Mouse (Mus musculus) ES-E14 (cell line): ENCODE data around the gene Castor1. TPM values are rescaled to one million over a fixed set of nuclear protein-coding genes. Genes with fewer than 3 reads are reported as not detected.

Experiments
- DNase-seq: peaks from one replicate; pipeline ENCODE4 v3.0.0-alpha.2; 2013; ENCODE audit warnings: low read depth, low spot score
- H3K27ac ChIP-seq: 2 replicates; pipeline ENCODE4 v1.5.1; 2012; ENCODE audit warnings: low read depth, mild to moderate bottlenecking, low read length, moderate library complexity, mixed read lengths; ENCODE audit not compliant: poor library complexity, insufficient read depth, severe bottlenecking
- H3K36me3 ChIP-seq: 2 replicates; pipeline ENCODE4 v1.6.1; 2012; ENCODE audit warnings: mild to moderate bottlenecking, low read length, moderate library complexity, mixed read lengths; ENCODE audit not compliant: control insufficient read depth, poor library complexity, insufficient read depth, severe bottlenecking
- H3K4me1 ChIP-seq, 2 experiments: fragments of 150-350 bp in 1 of 2; sonication (generic) in 1 of 2; 2 replicates each; pipeline ENCODE4 v1.6.1; 2012; ENCODE audit warnings: low read length in 2 of 2, mild to moderate bottlenecking in 1 of 2, mixed read lengths in 1 of 2; ENCODE audit not compliant: control insufficient read depth in 2 of 2, insufficient read depth in 2 of 2, poor library complexity in 1 of 2
- H3K4me3 ChIP-seq, 2 experiments: fragments of 150-350 bp in 1 of 2; sonication (generic) in 1 of 2; 2 replicates each; pipeline ENCODE4 v1.5.1; 2012; ENCODE audit warnings: low read length in 2 of 2, low read depth in 1 of 2, mild to moderate bottlenecking in 1 of 2, mixed read lengths in 1 of 2; ENCODE audit not compliant: insufficient read depth in 1 of 2, poor library complexity in 1 of 2, severe bottlenecking in 1 of 2
- H3K9ac ChIP-seq: 2 replicates; pipeline ENCODE4 v1.6.1; 2012; ENCODE audit warnings: low read depth, mild to moderate bottlenecking, low read length, mixed read lengths; ENCODE audit not compliant: poor library complexity, insufficient read depth, severe bottlenecking
- H3K9me3 ChIP-seq: fragments of 150-350 bp; sonication (generic); 2 replicates; pipeline ENCODE4 v1.6.1; 2012; ENCODE audit warnings: low read depth, mild to moderate bottlenecking, low read length; ENCODE audit not compliant: control insufficient read depth, insufficient read depth
- CHD2 ChIP-seq: IDR thresholded peaks from 2 replicates; pipeline ENCODE4 v1.6.1; 2014; ENCODE audit warnings: mild to moderate bottlenecking, low read depth, low read length, inconsistent platforms
- HCFC1 ChIP-seq: IDR thresholded peaks from 2 replicates; pipeline ENCODE4 v1.6.1; 2012; ENCODE audit warnings: low read length, inconsistent platforms, borderline replicate concordance; ENCODE audit not compliant: insufficient read depth
- MAFK ChIP-seq: IDR thresholded peaks from 2 replicates; pipeline ENCODE4 v1.6.1; 2014; ENCODE audit warnings: mild to moderate bottlenecking, low read depth, low read length, inconsistent platforms; ENCODE audit not compliant: insufficient read depth
- ZC3H11A ChIP-seq: IDR thresholded peaks from 2 replicates; pipeline ENCODE4 v1.6.1; 2012; ENCODE audit warnings: low read depth, mild to moderate bottlenecking, inconsistent platforms, low read length, borderline replicate concordance
- ZNF384 ChIP-seq: IDR thresholded peaks from 2 replicates; pipeline ENCODE4 v1.6.1; 2012; ENCODE audit warnings: low read depth, low read length, inconsistent platforms
- in situ Hi-C, 2 experiments: fragments of 600-800 bp; cut with MboI; formaldehyde crosslinking; loops; one replicate each; pipeline ENCODE4 v1.15.1; 2025; ENCODE audit warnings: low sequenced_read_pairs in 2 of 2, inconsistent platforms in 1 of 2; ENCODE audit not compliant: unreplicated experiment in 2 of 2
- total RNA-seq: library from RNA; depleted of rRNA; stranded (reverse); fragments of 300-350 nt; gene quantifications from 2 replicates; pipeline ENCODE4 v1.2.3, GENCODE M21; 2012; rRNA removed

Castor1 gene
- total RNA-seq = 45.5 and 72.0 TPM in 2 replicates

- Histone ChIP-seq H3K4me1 (peaks cover 2 to 31% of the 10 kb centered on the region in 2 experiments; a peak in 1 of 4 replicates), H3K36me3 (peaks cover 22% of the 10 kb centered on the region; the same call in 1 of the 2 replicates), H3K9ac (peak within 1 kb of the TSS; percentile 76), H3K9me3 (no peaks in the 10 kb centered on the region), H3K27ac (peak within 1 kb of the TSS; percentile 32; the same call in 1 of the 2 replicates), H3K4me3 (peak within 1 kb of the TSS; percentile 71 to 95)
- in situ Hi-C loops = no loop called here
- no peak for TF ChIP-seq MAFK
- no peak for TF ChIP-seq ZC3H11A
- TF ChIP-seq ZNF384 = no peak
- TF ChIP-seq CHD2 = no peak
- TF ChIP-seq HCFC1 = no peak
- peak; percentile 98 for DNase-seq
Measured at GRCm38 (mm10) chr11:4217914-4218629, at the start of gene Castor1. Gene Castor1, plus strand, starts transcription at chr11:4218225.

DNA sequence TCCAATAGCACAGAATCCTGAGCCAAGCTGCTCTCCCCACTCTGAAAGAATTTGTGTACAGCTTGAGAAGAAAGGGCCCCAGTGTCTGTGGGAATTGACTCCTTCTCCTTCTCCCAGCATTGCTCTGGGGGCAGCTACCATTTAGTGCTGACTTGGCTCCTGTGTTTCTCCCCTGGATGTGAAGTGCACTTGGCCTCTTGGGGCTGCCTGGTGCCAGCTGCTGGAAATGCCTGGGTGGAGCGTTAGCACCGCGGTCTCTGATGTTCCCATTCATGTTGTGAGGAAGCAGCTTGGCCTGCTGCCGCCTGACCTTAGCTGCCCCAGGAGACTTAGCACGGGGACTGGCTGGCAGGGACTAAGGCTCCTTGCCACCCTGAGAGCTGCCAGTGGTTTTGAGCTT is 43.4 kb upstream of the Castor1 start:
- no peak for DNase-seq
- H3K36me3 ChIP-seq = peaks cover 87% of the 10 kb centered on the region
- in situ Hi-C loops = no loop called here
- no peaks in the 10 kb centered on the region for H3K4me1 ChIP-seq
- H3K27ac ChIP-seq = no peak overlapping the region
- H3K4me3 ChIP-seq = no peak overlapping the region
- H3K9me3 ChIP-seq = no peaks in the 10 kb centered on the region
- no peak overlapping the region for H3K9ac ChIP-seq
- TF ChIP-seq HCFC1 = no peak
- no peak for TF ChIP-seq ZNF384
- no peak for TF ChIP-seq MAFK
- TF ChIP-seq ZC3H11A = no peak
- TF ChIP-seq CHD2 = no peak

DNA sequence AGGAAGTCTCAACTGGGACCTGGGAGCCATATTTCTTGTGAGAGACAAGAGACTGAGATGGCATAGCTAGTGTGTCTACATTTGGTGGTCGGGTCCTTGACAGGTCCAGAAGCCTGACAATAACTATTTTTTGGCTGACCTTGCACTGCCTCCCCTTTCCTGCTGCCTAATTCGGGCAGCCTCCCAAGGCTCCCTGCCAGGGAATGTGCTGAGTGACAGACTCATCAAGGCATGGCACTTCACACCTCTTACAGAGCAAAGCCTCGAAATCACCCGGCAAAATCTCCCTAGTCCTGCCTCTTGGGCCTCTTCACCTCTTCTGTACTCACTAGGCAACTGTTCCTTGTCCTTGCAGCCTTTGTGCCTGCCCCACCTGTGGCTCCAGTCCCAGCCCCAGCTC is 40.3 kb upstream of the Castor1 start:
- in situ Hi-C loops = no loop called here
- no peak for TF ChIP-seq ZC3H11A
- no peak for TF ChIP-seq MAFK
- TF ChIP-seq CHD2 = no peak
- TF ChIP-seq ZNF384 = no peak
- no peak for TF ChIP-seq HCFC1

GRCm38 (mm10) chr11:4182061-4182460 is 36.0 kb upstream of the Castor1 start:
- no peak for DNase-seq
- Histone ChIP-seq H3K4me1 (0 out of 4 replicates have a peak, but pooled peaks cover 0 to 2% of the 10 kb centered on the region in 2 experiments), H3K4me3 (no peak overlapping the region), H3K36me3 (peaks cover 42% of the 10 kb centered on the region), H3K27ac (no peak overlapping the region), H3K9ac (no peak overlapping the region), H3K9me3 (no peaks in the 10 kb centered on the region)
- TF ChIP-seq CHD2 = no peak
- TF ChIP-seq HCFC1 = no peak
- TF ChIP-seq ZC3H11A = no peak
- TF ChIP-seq MAFK = no peak
- no peak for TF ChIP-seq ZNF384
- in situ Hi-C loops = no loop called here

More for the DNA sequence above, 40.3 kb upstream of the Castor1 start:
- no peak overlapping the region for H3K9ac ChIP-seq
- H3K27ac ChIP-seq = no peak overlapping the region
- no peaks in the 10 kb centered on the region for H3K9me3 ChIP-seq
- H3K4me3 ChIP-seq = no peak overlapping the region
- no peak for DNase-seq
- H3K36me3 ChIP-seq = peaks cover 81% of the 10 kb centered on the region
- H3K4me1 ChIP-seq = 0 out of 4 replicates have a peak, but pooled peaks cover 0 to 2% of the 10 kb centered on the region in 2 experiments
